Mouse (Mus musculus) lung, embryonic 14.5 days (tissue): ENCODE data around the gene Gja5. TPM values are rescaled to one million over a fixed set of nuclear protein-coding genes. Genes with fewer than 3 reads are reported as not detected.
"Not testable (repeated sequence)": the region's sequence is repeated elsewhere in the genome, so short reads cannot be mapped to it uniquely, and the experiment has no call there.

Experiments
- ATAC-seq: fragments of 200-750 bp; cut with Nextera tagmentation; 2 replicates; pipeline ENCODE4 v1.8.0; 2017; ENCODE audit warnings: mild to moderate bottlenecking, moderate TSS enrichment, moderate library complexity; ENCODE audit not compliant: insufficient read depth
- DNase-seq: peaks from one replicate; pipeline ENCODE4 v3.0.0-alpha.2; 2015
- H3K27ac ChIP-seq: fragments of 300-500 bp; sonication (generic); 2 replicates; pipeline ENCODE4 v1.5.1; 2014; ENCODE audit warnings: low read depth, mild to moderate bottlenecking, moderate library complexity
- H3K27me3 ChIP-seq: fragments of 300-500 bp; sonication (generic); 2 replicates; pipeline ENCODE4 v1.6.1; 2014; ENCODE audit warnings: low read length, control low read depth; ENCODE audit not compliant: insufficient read depth
- H3K36me3 ChIP-seq: fragments of 300-500 bp; sonication (generic); 2 replicates; pipeline ENCODE4 v1.6.1; 2014; ENCODE audit warnings: control low read depth; ENCODE audit not compliant: insufficient read depth
- H3K4me1 ChIP-seq: fragments of 300-500 bp; sonication (generic); 2 replicates; pipeline ENCODE4 v1.6.1; 2014; ENCODE audit warnings: antibody characterized with exemption, control low read depth; ENCODE audit not compliant: insufficient read depth
- H3K4me2 ChIP-seq: fragments of 300-500 bp; sonication (generic); 2 replicates; pipeline ENCODE4 v1.6.1; 2014; ENCODE audit warnings: mild to moderate bottlenecking
- H3K4me3 ChIP-seq: fragments of 300-500 bp; sonication (generic); 2 replicates; pipeline ENCODE4 v1.5.1; 2014; ENCODE audit warnings: low read depth, low read length
- H3K9ac ChIP-seq: fragments of 300-500 bp; sonication (generic); 2 replicates; pipeline ENCODE4 v1.6.1; 2014
- H3K9me3 ChIP-seq: fragments of 300-500 bp; sonication (generic); 2 replicates; pipeline ENCODE4 v1.6.1; 2016; ENCODE audit warnings: low read depth, low read length, control low read depth
- CTCF ChIP-seq: IDR thresholded peaks from 2 replicates; pipeline ENCODE4 v1.5.1; 2016; ENCODE audit warnings: antibody characterized with exemption, low read depth
- WGBS: fragments of 180-500 bp; shearing (Covaris S2); extraction: QIAGEN DNeasy Blood & Tissue Kit; methylation state at CpG from one replicate; pipeline ENCODE4 v1.1.7; 2014; 5-methylcytosine and 5-hydroxymethylcytosine counted together
- polyA plus RNA-seq: library from polyadenylated mRNA; unstranded; fragments of >200 nt; fragmentation: Nextera tagmentation; extraction: Ambion mirVana; gene quantifications from 2 replicates; pipeline ENCODE4 v1.2.1, GENCODE M21; 2014

Gene Gja5
- polyA plus RNA-seq, 1 experiment from 2014 or later = 6.4 TPM

GRCm38 (mm10) chr3:97100784-97101641 is 196.5 kb downstream of the Gja5 start:
- Histone ChIP-seq H3K4me3 (no peak overlapping the region), H3K9me3 (no peaks in the 10 kb centered on the region), H3K4me2 (no peak overlapping the region), H3K27me3 (no peaks in the 10 kb centered on the region), H3K27ac (no peak overlapping the region), H3K9ac (no peak overlapping the region), H3K4me1 (no peaks in the 10 kb centered on the region), H3K36me3 (no peaks in the 10 kb centered on the region)
- ATAC-seq (no peak), DNase-seq (peak; percentile 10)
- 60% methylated on average over 10 of the region's 10 CpGs for WGBS
- no peak for TF ChIP-seq CTCF

- H3K27ac ChIP-seq, ATAC-seq, H3K4me1 ChIP-seq, H3K27me3 ChIP-seq, H3K9me3 ChIP-seq, DNase-seq, H3K4me2 ChIP-seq, H3K9ac ChIP-seq, H3K36me3 ChIP-seq, H3K4me3 ChIP-seq: not testable (repeated sequence)
- WGBS = 91% methylated on average over 2 of the region's 5 CpGs
Observed at GRCm38 (mm10) chr3:97103946-97104345, 199.5 kb downstream of the Gja5 start.

- H3K4me2 ChIP-seq = no peak overlapping the region
- no peaks in the 10 kb centered on the region for H3K36me3 ChIP-seq
- H3K27me3 ChIP-seq = no peaks in the 10 kb centered on the region
- DNase-seq (no peak), ATAC-seq (no peak)
- H3K27ac ChIP-seq = no peak overlapping the region
- TF ChIP-seq CTCF = no peak
- H3K4me1 ChIP-seq = no peaks in the 10 kb centered on the region
- H3K9ac ChIP-seq = no peak overlapping the region
- WGBS = 71% methylated on average over 1 of the region's 1 CpGs
- H3K9me3 ChIP-seq = no peaks in the 10 kb centered on the region
- no peak overlapping the region for H3K4me3 ChIP-seq
Observed at GRCm38 (mm10) chr3:97104696-97105430, 200.4 kb downstream of the Gja5 start.

GRCm38 (mm10) chr3:97117511-97117910 is 213.0 kb downstream of the Gja5 start:
- H3K4me2 ChIP-seq = no peak overlapping the region
- WGBS = 76% methylated on average over 6 of the region's 6 CpGs
- H3K4me3 ChIP-seq = no peak overlapping the region
- no peak overlapping the region for H3K27ac ChIP-seq
- ATAC-seq (no peak), DNase-seq (no peak)
- H3K9ac ChIP-seq = no peak overlapping the region
- H3K9me3 ChIP-seq = peaks cover 6% of the 10 kb centered on the region; the same call in 1 of the 2 replicates
- no peaks in the 10 kb centered on the region for H3K36me3 ChIP-seq
- no peak for TF ChIP-seq CTCF
- H3K4me1 ChIP-seq = no peaks in the 10 kb centered on the region
- no peaks in the 10 kb centered on the region for H3K27me3 ChIP-seq

GRCm38 (mm10) chr3:97118313-97118712 is 213.8 kb downstream of the Gja5 start:
- no peak overlapping the region for H3K4me2 ChIP-seq
- H3K4me1 ChIP-seq = no peaks in the 10 kb centered on the region
- 55% methylated on average over 12 of the region's 12 CpGs for WGBS
- no peak for TF ChIP-seq CTCF
- DNase-seq (no peak), ATAC-seq (no peak)
- no peak overlapping the region for H3K9ac ChIP-seq
- no peak overlapping the region for H3K27ac ChIP-seq
- H3K4me3 ChIP-seq = no peak overlapping the region
- peaks cover 6% of the 10 kb centered on the region; the same call in 1 of the 2 replicates for H3K9me3 ChIP-seq
- no peaks in the 10 kb centered on the region for H3K36me3 ChIP-seq
- H3K27me3 ChIP-seq = no peaks in the 10 kb centered on the region

GRCm38 (mm10) chr3:97124193-97124592 is 219.7 kb downstream of the Gja5 start:
- Histone ChIP-seq H3K4me2 (no peak overlapping the region), H3K4me3 (no peak overlapping the region), H3K9ac (no peak overlapping the region), H3K36me3 (no peaks in the 10 kb centered on the region), H3K9me3 (no peaks in the 10 kb centered on the region), H3K4me1 (no peaks in the 10 kb centered on the region), H3K27ac (no peak overlapping the region), H3K27me3 (no peaks in the 10 kb centered on the region)
- peak; percentile 50 for DNase-seq
- peak; percentile 69; the same call in 1 of the 2 replicates for ATAC-seq
- 29% methylated on average over 7 of the region's 7 CpGs for WGBS
- no peak for TF ChIP-seq CTCF

Other genes starting within 250 kb of the Gja5 start
- 0.12 and 0.15 TPM in 2 replicates for gene Ankrd35, start 234.6 kb upstream of the Gja5 start, polyA plus RNA-seq
- 44.0 and 49.1 TPM in 2 replicates for gene Pias3, start 208.3 kb upstream of the Gja5 start, polyA plus RNA-seq
- gene Nudt17, start 196.1 kb upstream of the Gja5 start, polyA plus RNA-seq = 7.1 and 8.2 TPM in 2 replicates
- gene Polr3c, start 177.1 kb upstream of the Gja5 start, polyA plus RNA-seq = 33.7 and 34.2 TPM in 2 replicates
- 53.7 and 54.2 TPM in 2 replicates for gene Rnf115, start 177.0 kb upstream of the Gja5 start, polyA plus RNA-seq
- 0.08 TPM in 1 of 2 replicates, not detected in the other for gene Pdzk1, start 75.4 kb upstream of the Gja5 start, polyA plus RNA-seq
- 0.07 and 0.09 TPM in 2 replicates for gene Cd160, start 75.3 kb upstream of the Gja5 start, polyA plus RNA-seq
- gene Gpr89, start 653 bp downstream of the Gja5 start, polyA plus RNA-seq = 35.4 and 43.6 TPM in 2 replicates
- not detected in 2 replicates for gene Gja8, start 21.3 kb downstream of the Gja5 start, polyA plus RNA-seq